Mouse (Mus musculus) brain, embryonic 14.5 days (tissue): Measurements from ENCODE around the gene Ripk4. TPM values are rescaled to one million over a fixed set of nuclear protein-coding genes. Genes with fewer than 3 reads are reported as not detected.

Source experiments
- DNase-seq: peaks from one replicate; pipeline ENCODE4 v3.0.0-alpha.2; 2011; ENCODE audit warnings: low read depth
- CTCF ChIP-seq: fragments of 200-500 bp; IDR thresholded peaks from 2 replicates; pipeline ENCODE4 v1.5.1; 2012; ENCODE audit warnings: inconsistent platforms, mild to moderate bottlenecking, moderate library complexity, borderline replicate concordance; ENCODE audit not compliant: insufficient read depth, insufficient read length; ENCODE audit errors: extremely low read depth
- POLR2A ChIP-seq: fragments of 200-500 bp; IDR thresholded peaks from 2 replicates; pipeline ENCODE4 v1.6.1; 2012; ENCODE audit warnings: mild to moderate bottlenecking, inconsistent platforms, borderline replicate concordance; ENCODE audit not compliant: poor library complexity, insufficient read depth, insufficient read length, severe bottlenecking; ENCODE audit errors: extremely low read depth
- polyA plus RNA-seq: library from polyadenylated mRNA; depleted of rRNA; stranded (reverse); fragments of >200 nt; gene quantifications from 2 replicates; pipeline ENCODE4 v1.2.3, GENCODE M21; 2012; rRNA removed

Gene Ripk4
- polyA plus RNA-seq, 1 experiment = 1.1 TPM

DNA sequence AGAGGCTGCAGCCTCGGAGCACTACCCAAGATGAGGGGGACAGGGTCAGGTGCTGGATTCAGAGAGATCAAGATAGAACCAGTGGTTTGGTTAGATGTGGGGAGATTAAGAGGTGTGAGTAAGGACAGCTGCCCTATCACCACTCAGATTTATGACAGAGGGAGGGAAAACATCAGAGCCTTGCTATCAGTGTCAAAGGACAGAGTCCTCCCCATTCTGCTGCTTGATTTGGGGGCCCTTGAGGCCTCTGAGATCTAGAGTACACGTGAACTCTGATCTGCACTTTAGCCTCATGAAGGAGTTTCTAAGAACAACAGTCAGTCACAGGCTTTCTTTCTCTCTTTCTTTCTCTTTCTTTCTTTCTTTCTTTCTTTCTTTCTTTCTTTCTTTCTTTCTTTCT, 30.0 kb downstream of the Ripk4 start:
- no peak for DNase-seq
- TF ChIP-seq POLR2A = no peak

DNA sequence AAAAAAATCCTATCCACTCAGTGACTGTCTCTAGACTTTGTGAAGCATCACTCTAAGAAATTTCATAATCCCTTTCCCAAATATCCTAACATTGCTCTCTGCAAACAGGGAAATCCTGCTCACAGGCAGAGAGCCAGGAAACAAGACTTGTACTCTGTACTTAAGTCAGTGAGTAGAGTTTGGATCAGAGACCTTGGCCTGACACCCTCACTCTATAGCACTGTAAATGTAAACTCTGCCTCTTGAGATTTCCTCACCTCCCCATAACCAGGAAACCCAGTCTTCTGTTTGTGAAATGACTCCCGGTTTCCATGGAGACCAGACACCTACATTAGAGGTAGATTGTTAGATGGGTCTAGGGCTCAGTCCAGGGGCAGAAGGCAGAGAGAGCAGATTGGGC, 33.3 kb downstream of the Ripk4 start:
- no peak for TF ChIP-seq POLR2A
- no peak for TF ChIP-seq CTCF
- DNase-seq = no peak

DNA sequence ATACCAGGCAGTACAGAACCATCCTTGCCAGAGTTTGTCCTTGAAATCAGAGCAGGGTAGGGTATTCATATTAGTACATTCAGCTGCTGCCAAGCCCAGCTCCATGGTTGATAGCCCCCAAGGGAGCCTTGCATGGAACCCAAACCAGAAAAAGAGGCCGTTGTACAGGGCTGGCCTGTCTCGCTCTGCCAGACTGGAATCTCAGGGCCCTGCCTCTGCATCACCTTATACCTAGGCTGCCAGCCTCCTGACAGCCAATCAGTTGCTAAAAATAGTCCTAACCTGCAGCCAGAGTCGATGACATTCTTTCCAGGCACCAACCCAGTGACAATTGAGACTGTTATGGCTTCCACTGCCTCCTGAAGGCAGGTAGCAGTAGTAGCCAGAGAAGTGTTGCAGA, 37.2 kb downstream of the Ripk4 start:
- no peak for DNase-seq
- TF ChIP-seq CTCF (no peak), POLR2A (no peak)

DNA sequence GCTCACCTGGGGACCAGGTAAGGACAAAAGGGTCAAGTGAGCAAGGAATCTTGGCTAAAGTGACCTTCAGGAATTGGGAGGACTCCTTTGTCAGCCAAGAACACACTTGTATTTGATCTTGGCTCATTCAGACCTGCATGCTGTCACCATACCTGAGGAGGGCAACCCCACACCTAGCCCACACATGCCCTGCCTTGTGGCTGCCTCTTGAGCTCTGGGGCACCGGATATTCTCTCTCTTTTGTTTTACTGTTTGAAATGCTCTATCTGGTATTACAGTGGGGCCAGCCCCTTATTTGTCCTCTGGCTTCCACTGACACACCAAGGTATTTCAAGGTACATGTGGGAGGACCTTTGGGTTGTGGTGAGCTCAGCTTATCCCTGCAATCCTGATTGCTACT, 43.5 kb downstream of the Ripk4 start:
- TF ChIP-seq POLR2A = no peak
- TF ChIP-seq CTCF = no peak
- no peak for DNase-seq

DNA sequence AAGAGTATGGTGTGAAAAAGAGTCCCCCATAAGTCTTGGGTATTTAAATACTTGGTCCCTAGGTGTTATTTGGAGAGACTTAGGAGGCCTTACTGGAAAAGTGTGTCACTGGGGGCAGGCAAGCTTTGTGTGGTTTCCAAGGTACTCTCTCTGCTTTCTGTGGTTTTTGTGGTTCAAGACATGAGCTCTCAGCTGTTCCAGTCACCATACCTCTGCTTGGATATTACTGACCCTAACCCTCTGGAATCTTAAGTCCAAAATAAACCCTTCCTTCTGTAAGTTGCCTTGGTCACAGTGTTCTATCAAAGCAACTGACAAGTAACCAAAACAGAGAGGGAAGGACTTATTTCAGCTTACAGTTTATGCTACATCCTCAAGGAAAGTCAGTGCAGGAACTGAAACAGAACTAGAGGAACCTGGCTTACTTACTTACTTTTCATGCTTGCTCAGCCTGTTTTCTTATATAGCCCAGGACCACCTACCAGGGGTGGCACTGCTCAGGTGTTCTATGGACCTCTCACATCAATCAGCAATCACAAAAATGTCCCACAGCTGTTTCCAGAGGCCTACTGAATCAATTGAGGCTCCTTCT, 44.1 kb downstream of the Ripk4 start:
- no peak for DNase-seq
- TF ChIP-seq POLR2A (no peak), CTCF (no peak)

DNA sequence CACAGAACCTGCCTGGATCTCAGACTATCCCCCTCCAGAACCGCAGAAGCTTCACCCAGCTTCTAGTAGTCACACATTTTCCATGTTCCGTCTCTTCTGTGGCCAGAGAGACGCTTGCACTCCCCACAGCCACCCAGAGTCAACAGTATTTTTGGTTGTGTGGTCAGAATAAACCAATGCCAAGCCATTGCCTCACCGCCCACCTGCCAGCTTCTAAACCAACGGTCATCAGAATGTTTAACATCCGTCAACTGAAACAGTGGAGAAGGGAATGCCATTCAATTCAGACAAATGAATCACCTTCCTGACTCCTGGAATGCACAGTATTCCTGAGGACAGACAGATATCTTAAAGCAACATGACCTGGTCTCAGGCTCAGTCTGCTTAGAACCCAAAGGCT, 47.0 kb downstream of the Ripk4 start:
- DNase-seq = no peak
- TF ChIP-seq POLR2A (no peak), CTCF (no peak)

DNA sequence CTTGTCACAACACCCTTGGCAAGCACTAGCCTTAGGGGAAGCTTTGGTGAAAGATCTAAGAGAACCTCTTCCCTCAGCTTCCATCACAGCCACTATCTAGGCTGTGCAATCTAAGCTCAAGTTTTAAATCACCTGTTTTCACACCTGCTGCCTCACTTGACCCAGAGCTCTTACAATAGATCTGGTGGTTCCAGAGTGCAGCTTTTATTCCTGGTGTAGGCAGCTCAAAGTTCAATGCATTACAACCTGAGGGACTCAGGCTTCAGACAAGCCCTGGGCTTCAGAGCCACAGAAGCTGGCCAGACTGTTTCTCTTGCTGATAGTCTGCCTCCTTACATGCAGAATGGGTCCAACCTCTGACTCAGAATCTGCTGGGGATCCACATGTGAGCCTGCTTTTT, 51.5 kb downstream of the Ripk4 start:
- TF ChIP-seq CTCF = no peak
- no peak for TF ChIP-seq POLR2A
- DNase-seq = no peak

DNA sequence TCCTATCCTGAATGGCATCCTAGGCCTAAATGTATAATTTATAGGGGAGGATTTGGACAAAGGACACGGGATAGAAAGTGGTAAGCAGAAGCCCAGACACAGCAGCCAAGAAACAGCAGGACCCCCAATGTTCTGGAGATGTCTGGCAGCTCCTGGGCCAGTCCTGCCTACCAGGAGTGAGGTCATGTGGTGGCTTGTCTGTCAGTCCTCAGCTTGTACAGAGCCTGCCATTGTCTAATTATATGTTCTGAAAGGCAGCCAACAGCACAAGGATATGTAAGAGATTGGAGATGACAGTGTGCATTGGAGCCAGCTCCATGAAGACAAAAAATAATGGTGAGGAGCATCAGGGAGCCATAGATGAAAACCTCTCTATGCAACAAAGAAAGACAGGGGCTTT, 61.7 kb downstream of the Ripk4 start:
- TF ChIP-seq POLR2A = no peak
- no peak for TF ChIP-seq CTCF
- peak; percentile 19 for DNase-seq

DNA sequence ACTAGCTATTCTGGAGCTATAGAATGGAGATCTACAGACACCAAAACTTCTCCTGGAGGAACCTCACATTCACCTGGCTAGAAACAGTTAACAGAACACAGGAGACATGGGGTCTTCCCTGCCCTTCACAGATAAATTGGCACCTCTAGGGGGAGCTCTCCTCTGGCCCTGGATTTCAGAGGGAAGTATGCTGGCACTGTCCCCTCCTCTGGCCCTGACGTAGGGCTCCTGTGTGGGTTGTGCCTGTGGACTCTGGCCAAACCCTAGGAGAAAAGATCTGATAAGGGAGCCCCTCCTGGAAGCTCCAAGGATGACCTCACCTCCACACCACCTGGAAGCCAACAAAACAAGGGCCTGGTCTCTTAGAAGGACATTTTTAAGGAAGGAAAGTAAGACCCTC, 65.8 kb downstream of the Ripk4 start:
- TF ChIP-seq CTCF = peak; percentile 17; the same call in 1 of the 2 replicates
- TF ChIP-seq POLR2A = no peak
- DNase-seq = no peak

DNA sequence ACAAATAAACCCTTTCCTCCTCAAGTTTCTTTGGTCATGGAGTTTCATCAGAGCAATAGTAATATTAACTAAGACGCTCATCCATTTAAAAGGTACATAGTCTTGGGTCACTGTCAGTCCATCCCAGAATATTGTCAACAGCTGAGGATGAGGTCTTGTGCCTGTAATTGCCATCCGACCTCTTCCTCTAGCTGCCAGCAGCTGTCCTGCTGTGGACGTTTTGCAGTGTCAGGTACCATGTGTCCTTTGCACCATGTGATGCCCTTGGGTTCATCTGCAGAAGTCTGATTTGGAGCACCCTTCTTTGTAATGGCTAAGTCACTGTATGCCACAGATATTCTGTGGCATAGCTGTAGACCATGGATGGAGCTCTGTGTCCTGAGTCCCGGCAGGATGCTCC, 67.9 kb downstream of the Ripk4 start:
- DNase-seq = no peak
- no peak for TF ChIP-seq POLR2A
- TF ChIP-seq CTCF = no peak

Other genes with a start within 250 kb of the Ripk4 start
- gene Fam3b, start 249.0 kb downstream of the Ripk4 start, polyA plus RNA-seq = not detected in 2 replicates
- 0.20 and 0.64 TPM in 2 replicates for gene Tmprss2, start 152.6 kb downstream of the Ripk4 start, polyA plus RNA-seq
- gene Prdm15, start 88.1 kb upstream of the Ripk4 start, polyA plus RNA-seq = 24.7 and 27.6 TPM in 2 replicates
- gene C2cd2, start 198.8 kb upstream of the Ripk4 start, polyA plus RNA-seq = 11.4 and 15.2 TPM in 2 replicates
- 14.1 and 17.4 TPM in 2 replicates for gene Zbtb21, start 198.8 kb upstream of the Ripk4 start, polyA plus RNA-seq
- gene B230307C23Rik, start 233.5 kb upstream of the Ripk4 start, polyA plus RNA-seq = 14.7 and 15.4 TPM in 2 replicates